Mouse (Mus musculus): ENCODE results near the gene Gmeb2.

DNA sequence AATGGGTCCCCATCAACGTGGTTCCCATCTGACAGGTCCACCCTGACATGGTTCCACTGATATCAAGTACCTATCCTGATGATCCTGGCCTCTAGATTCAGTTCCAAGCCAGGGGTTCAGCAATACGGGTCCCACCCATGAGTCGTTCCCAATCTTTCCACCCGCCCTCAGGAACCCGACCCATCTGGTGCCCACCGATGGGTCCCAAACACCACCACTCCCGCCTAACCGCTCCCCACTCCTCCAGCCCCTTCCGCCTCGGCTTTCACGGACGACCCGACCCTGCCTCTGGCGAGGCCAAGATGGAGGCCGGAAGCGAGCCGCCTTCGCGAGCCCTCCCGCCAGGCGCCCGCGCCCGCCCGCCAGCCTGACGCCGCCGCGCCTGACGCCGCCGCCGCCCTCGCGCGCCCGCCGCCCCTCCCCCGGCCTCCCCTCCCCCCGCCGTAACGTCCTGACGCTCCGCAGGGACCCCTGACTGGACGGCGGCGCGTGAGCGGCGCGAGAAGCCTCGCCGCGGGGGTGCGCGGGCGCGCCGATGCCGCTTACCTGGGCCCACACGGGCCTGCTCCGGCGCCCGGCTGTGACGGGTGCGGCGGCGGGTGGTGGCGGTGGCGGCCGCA lies 387 bp downstream of the Gmeb2 start:
- TF ChIP-seq CTCF (IDR thresholded peaks at IDR 0.05; ENCODE audit: control insufficient read depth, insufficient read depth, low read length) (no peak), POLR2A (IDR thresholded peaks at IDR 0.05; ENCODE audit: borderline replicate concordance, control insufficient read depth, low read depth, low read length) (peak; percentile 90; the same call in 1 of the 2 replicates)
